Mouse (Mus musculus) MEL (cell line): ENCODE measurements around the gene Dnajb14.

Source experiments
- EP300 ChIP-seq, 2 experiments: IDR thresholded peaks; 2 replicates each; pipeline ENCODE4 v1.6.1; 2011; ENCODE audit warnings: improper control_type of control experiment in 2 of 2, low read length in 2 of 2, low read depth in 1 of 2, mild to moderate bottlenecking in 1 of 2
- MAZ ChIP-seq: IDR thresholded peaks from 2 replicates; pipeline ENCODE4 v1.6.1; 2012; ENCODE audit warnings: low read depth, mild to moderate bottlenecking, inconsistent platforms, low read length, improper control_type of control experiment

GRCm38 (mm10) chr3:137856061-137856460 is 11.4 kb upstream of the Dnajb14 start:
- TF ChIP-seq EP300 (IDR thresholded peaks at IDR 0.05; ENCODE audit: low read depth in 1 of 2, low read length in 2 of 2): no peak
- no peak for TF ChIP-seq MAZ
